Mouse (Mus musculus): ENCODE data around the gene Cenpb.

DNA sequence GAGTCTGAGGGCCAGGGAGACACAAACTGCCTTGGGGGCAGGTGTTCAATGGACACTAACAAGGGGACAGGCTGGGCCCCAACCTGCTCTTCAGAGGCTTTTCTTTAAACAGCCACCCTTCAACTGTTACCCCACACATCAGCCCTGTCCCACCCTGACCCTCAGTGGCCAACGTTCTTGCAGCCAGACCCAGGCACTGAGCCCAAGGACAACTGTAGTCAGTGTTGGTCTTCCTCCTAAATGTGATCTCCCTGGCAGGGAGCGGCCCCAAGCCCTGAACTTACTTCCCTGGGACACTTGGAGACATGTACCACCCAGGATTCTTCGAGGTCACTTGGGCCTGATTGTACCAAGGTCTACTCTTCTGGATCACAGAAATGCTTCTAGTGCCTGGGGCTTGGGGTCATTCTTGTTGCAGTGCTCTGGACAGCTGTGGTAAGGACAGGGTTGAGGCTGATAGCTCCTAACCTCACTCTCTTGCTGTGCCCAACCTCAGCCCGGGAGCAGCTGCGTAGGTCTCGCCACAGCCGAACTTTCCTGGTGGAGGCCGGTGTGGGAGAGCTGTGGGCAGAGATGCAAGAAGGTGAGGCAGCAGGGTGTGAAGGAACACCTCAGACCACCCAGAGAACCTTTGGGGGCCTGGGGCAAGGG lies 38.4 kb downstream of the Cenpb start:
- TF ChIP-seq CTCF (IDR thresholded peaks at IDR 0.05; ENCODE audit: low read depth) (no peak), EP300 (IDR thresholded peaks at IDR 0.05; ENCODE audit: low read depth) (no peak)
